ENCODE assay signal across 7 mouse cellular contexts in genomic region chr8:25353822-25354770, GRCm38 (mm10).
DNase-seq lines count a peak whose midpoint lies in the region; ATAC-seq and TF ChIP-seq lines count a peak whose summit lies in the region.

No protein-coding gene starts in this region.

- peak overlapping the region; percentile 42 for H3K4me2 ChIP-seq in forebrain, embryonic 11.5 days (ENCODE audit: low read depth, low read length, severe bottlenecking)
- H3K4me2 ChIP-seq in limb, embryonic 13.5 days (replicated peaks) = peak overlapping the region; percentile 58

- H3K36me3 ChIP-seq in forebrain, embryonic 11.5 days (ENCODE audit: control insufficient read depth, insufficient read depth, low read length) = no peaks in the 10 kb centered on the region
- H3K36me3 ChIP-seq in limb, embryonic 13.5 days = no peaks in the 10 kb centered on the region

- peaks cover 7% of the 10 kb centered on the region; the same call in 1 of the 2 replicates for H3K27me3 ChIP-seq in forebrain, embryonic 11.5 days (ENCODE audit: control insufficient read depth, insufficient read depth, low read length)
- no peaks in the 10 kb centered on the region; the same call in 1 of the 2 replicates for H3K27me3 ChIP-seq in limb, embryonic 13.5 days

- H3K9ac ChIP-seq in forebrain, embryonic 11.5 days (ENCODE audit: low read length) = peak overlapping the region; percentile 44
- peak overlapping the region; percentile 50 for H3K9ac ChIP-seq in limb, embryonic 13.5 days

- 8% methylated on average over 27 of the region's 27 CpGs for WGBS in forebrain, embryonic 11.5 days
- 5% methylated on average over 27 of the region's 27 CpGs for WGBS in limb, embryonic 13.5 days
- WGBS in olfactory bulb, adult 2 months = 24% methylated on average over 27 of the region's 27 CpGs

- TF ChIP-seq CTCF in olfactory bulb, adult 2 months (IDR thresholded peaks at IDR 0.05; ENCODE audit: insufficient read depth, low read depth, low read length) = no peak

- H3K27ac ChIP-seq in forebrain, embryonic 11.5 days (ENCODE audit: low read depth, low read length) = no peak overlapping the region
- peak overlapping the region; percentile 67 for H3K27ac ChIP-seq in limb, embryonic 13.5 days
- H3K27ac ChIP-seq in olfactory bulb, adult 2 months (ENCODE audit: insufficient read depth, low read depth, low read length) = no peak overlapping the region

- ATAC-seq in forebrain, embryonic 11.5 days (replicated peaks; ENCODE audit: low FRiP score) = no peak
- ATAC-seq in limb, embryonic 13.5 days (ENCODE audit: low FRiP score, low read depth) = peak; percentile 82

- no peaks in the 10 kb centered on the region for H3K9me3 ChIP-seq in forebrain, embryonic 11.5 days (ENCODE audit: control insufficient read depth, low read length)
- H3K9me3 ChIP-seq in limb, embryonic 13.5 days = 0 out of 2 replicates have a peak, but pooled peaks cover 4% of the 10 kb centered on the region

- TF ChIP-seq POLR2A in olfactory bulb, adult 2 months (IDR thresholded peaks at IDR 0.05; ENCODE audit: insufficient read depth, low read depth, low read length) = no peak

- peak; percentile 16 to 23 for DNase-seq in CD8-positive naive resting alpha-beta T cell, adult 2 months (ENCODE audit: low read depth in 2 of 2, low spot score in 2 of 2)
- DNase-seq in T-cell, adult 2 months (ENCODE audit: low spot score) = peak; percentile 42
- DNase-seq in forebrain, embryonic 11.5 days (ENCODE audit: low spot score) = no peak
- no peak for DNase-seq in left cerebral cortex, postnatal 36 days (ENCODE audit: low spot score in 2 of 2)
- no peak for DNase-seq in lung, postnatal 14 days

- H3K4me3 ChIP-seq in forebrain, embryonic 11.5 days (ENCODE audit: low read depth, low read length) = peak overlapping the region; percentile 18; the same call in 1 of the 2 replicates
- H3K4me3 ChIP-seq in limb, embryonic 13.5 days = peak overlapping the region; percentile 28
- H3K4me3 ChIP-seq in olfactory bulb, adult 2 months (ENCODE audit: insufficient read depth, low read depth, low read length) = 0 out of 2 replicates have a peak overlapping the region, but pooled peaks have one; percentile 1

- 0 out of 2 replicates have a peak, but pooled peaks cover 4% of the 10 kb centered on the region for H3K4me1 ChIP-seq in forebrain, embryonic 11.5 days (replicated peaks; ENCODE audit: control insufficient read depth, insufficient read depth, low read length)
- peaks cover 25% of the 10 kb centered on the region for H3K4me1 ChIP-seq in limb, embryonic 13.5 days
- H3K4me1 ChIP-seq in olfactory bulb, adult 2 months (ENCODE audit: control insufficient read depth, insufficient read depth, low read length) = peaks cover 8% of the 10 kb centered on the region

- intact Hi-C loops in left cerebral cortex, postnatal 36 days (cut with DNase I) = no loop called here

Comparison
In these comparisons a context has a peak if more than half of its experiments do, and no peak if none do; other contexts are left out.
1. DNase-seq: peak in CD8-positive naive resting alpha-beta T cell, adult 2 months (2 of 2) and T-cell, adult 2 months (single experiment); none in forebrain, embryonic 11.5 days (single experiment), left cerebral cortex, postnatal 36 days (0 of 2) and lung, postnatal 14 days (single experiment).
2. Peak in every context shown above with its lines, with median percentiles within 50 percentile points of each other: H3K4me3 ChIP-seq.